Mouse (Mus musculus): ENCODE data around the gene Olfr1295. TPM values are rescaled to one million over a fixed set of nuclear protein-coding genes. Genes with fewer than 3 reads are reported as not detected.

The Olfr1295 gene
- polyA plus RNA-seq (2021; fragmentation: Nextera tagmentation), result not detected in 2 replicates
- long read RNA-seq, experiment 1, result 0 reads
- long read RNA-seq, experiment 2, result 0 reads

GRCm38 (mm10) chr2:111569581-111569980 is at the start of gene Olfr1295:
Gene Olfr1295 (minus strand): TSS chr2:111569681.

GRCm38 (mm10) chr2:111540191-111540590 is 29.3 kb downstream of the Olfr1295 start, which contains the start of gene Olfr1294:
Gene Olfr1294 (minus strand): TSS chr2:111540291.

GRCm38 (mm10) chr2:111524903-111525302 is 44.6 kb downstream of the Olfr1295 start, which contains the start of gene Olfr1293-ps:
Gene Olfr1293-ps (plus strand): TSS chr2:111525203.

Other genes with a start within 250 kb of the Olfr1295 start
- not detected in 2 replicates for gene Olfr1281, start 243.2 kb downstream of the Olfr1295 start, polyA plus RNA-seq (2021; fragmentation: Nextera tagmentation)
- gene Olfr1282, start 233.6 kb downstream of the Olfr1295 start, polyA plus RNA-seq (2021; fragmentation: Nextera tagmentation), result not detected in 2 replicates
- gene Olfr1283, start 202.9 kb downstream of the Olfr1295 start, polyA plus RNA-seq (2021; fragmentation: Nextera tagmentation), result not detected in 2 replicates
- gene Olfr1284, start 194.2 kb downstream of the Olfr1295 start, polyA plus RNA-seq (2021; fragmentation: Nextera tagmentation), result not detected in 2 replicates
- gene Olfr1286, start 146.6 kb downstream of the Olfr1295 start, polyA plus RNA-seq (2021; fragmentation: Nextera tagmentation), result not detected in 2 replicates
- not detected in 2 replicates for gene Olfr1287, start 120.5 kb downstream of the Olfr1295 start, polyA plus RNA-seq (2021; fragmentation: Nextera tagmentation)
- gene Olfr1288, start 95.6 kb downstream of the Olfr1295 start, polyA plus RNA-seq (2021; fragmentation: Nextera tagmentation), result not detected in 2 replicates
- not detected in 2 replicates for gene Olfr1289, start 88.9 kb downstream of the Olfr1295 start, polyA plus RNA-seq (2021; fragmentation: Nextera tagmentation)
- gene Olfr1290, start 75.9 kb downstream of the Olfr1295 start, polyA plus RNA-seq (2021; fragmentation: Nextera tagmentation), result not detected in 2 replicates
- gene Olfr1291-ps1, start 72.5 kb downstream of the Olfr1295 start, polyA plus RNA-seq (2021; fragmentation: Nextera tagmentation), result not detected in 2 replicates
- gene Olfr1293-ps, start 44.5 kb downstream of the Olfr1295 start, polyA plus RNA-seq (2021; fragmentation: Nextera tagmentation), result not detected in 2 replicates
- not detected in 2 replicates for gene Olfr1294, start 29.4 kb downstream of the Olfr1295 start, polyA plus RNA-seq (2021; fragmentation: Nextera tagmentation)
- gene Olfr1297, start 56.8 kb upstream of the Olfr1295 start, polyA plus RNA-seq (2021; fragmentation: Nextera tagmentation), result 0.01 TPM in 1 of 2 replicates, not detected in the other
- gene Olfr1298, start 79.5 kb upstream of the Olfr1295 start, polyA plus RNA-seq (2021; fragmentation: Nextera tagmentation), result not detected in 2 replicates
- not detected in 2 replicates for gene Olfr1299, start 91.7 kb upstream of the Olfr1295 start, polyA plus RNA-seq (2021; fragmentation: Nextera tagmentation)
- not detected in 2 replicates for gene Olfr1301, start 181.3 kb upstream of the Olfr1295 start, polyA plus RNA-seq (2021; fragmentation: Nextera tagmentation)
- gene Olfr1302, start 207.7 kb upstream of the Olfr1295 start, polyA plus RNA-seq (2021; fragmentation: Nextera tagmentation), result not detected in 2 replicates

All from left cerebral cortex, adult 6 months (tissue).